Mouse (Mus musculus) forebrain, postnatal 0 days (tissue): ENCODE measurements around the gene Psma1. TPM values are rescaled to one million over a fixed set of nuclear protein-coding genes. Genes with fewer than 3 reads are reported as not detected.

Source experiments
- ATAC-seq: fragments of 200-750 bp; cut with Nextera tagmentation; 2 replicates; pipeline ENCODE4 v1.8.0; 2017; ENCODE audit warnings: mild to moderate bottlenecking, moderate library complexity
- DNase-seq: peaks from one replicate; pipeline ENCODE4 v3.0.0-alpha.2; 2015
- H3K27ac ChIP-seq: fragments of 300-500 bp; sonication (generic); 2 replicates; pipeline ENCODE4 v1.5.1; 2014; ENCODE audit warnings: low read depth, mild to moderate bottlenecking, antibody characterized with exemption, low read length, moderate library complexity, mixed read lengths
- H3K27me3 ChIP-seq: fragments of 300-500 bp; sonication (generic); 2 replicates; pipeline ENCODE4 v1.6.1; 2014; ENCODE audit warnings: mild to moderate bottlenecking, low read length, mixed read lengths; ENCODE audit not compliant: insufficient read depth
- H3K36me3 ChIP-seq: fragments of 300-500 bp; sonication (generic); 2 replicates; pipeline ENCODE4 v1.6.1; 2014; ENCODE audit warnings: mild to moderate bottlenecking, moderate library complexity; ENCODE audit not compliant: insufficient read depth
- H3K4me1 ChIP-seq: fragments of 300-500 bp; sonication (generic); 2 replicates; pipeline ENCODE4 v1.6.1; 2014; ENCODE audit warnings: antibody characterized with exemption; ENCODE audit not compliant: insufficient read depth
- H3K4me2 ChIP-seq: fragments of 300-500 bp; sonication (generic); 2 replicates; pipeline ENCODE4 v1.6.1; 2014; ENCODE audit warnings: low read depth, mild to moderate bottlenecking, moderate library complexity
- H3K4me3 ChIP-seq: fragments of 300-500 bp; sonication (generic); 2 replicates; pipeline ENCODE4 v1.5.1; 2014; ENCODE audit warnings: low read depth, low read length, mixed read lengths
- H3K9ac ChIP-seq: fragments of 300-500 bp; sonication (generic); 2 replicates; pipeline ENCODE4 v1.6.1; 2014; ENCODE audit warnings: mild to moderate bottlenecking
- H3K9me3 ChIP-seq: fragments of 300-500 bp; sonication (generic); 2 replicates; pipeline ENCODE4 v1.6.1; 2016; ENCODE audit warnings: low read length
- CTCF ChIP-seq: sonication (generic); IDR thresholded peaks from 2 replicates; pipeline ENCODE4 v1.5.1; 2016; ENCODE audit warnings: antibody characterized with exemption, control low read depth, low read depth
- WGBS: fragments of 180-500 bp; shearing (Covaris S2); extraction: QIAGEN DNeasy Blood & Tissue Kit; methylation state at CpG from one replicate; pipeline ENCODE4 v1.1.7; 2014; 5-methylcytosine and 5-hydroxymethylcytosine counted together
- polyA plus RNA-seq: library from polyadenylated mRNA; unstranded; fragments of >200 nt; fragmentation: Nextera tagmentation; extraction: Ambion mirVana; gene quantifications from 2 replicates; pipeline ENCODE4 v1.2.1, GENCODE M21; 2015
- total RNA-seq: library from RNA; depleted of rRNA; stranded (reverse); fragments of >200 nt; gene quantifications from 2 replicates; pipeline ENCODE4 v1.2.3, GENCODE M21; 2014

Psma1 gene
- total and polyA plus RNA-seq, 2 experiments from 2014 or later: 212 to 357 TPM

DNA sequence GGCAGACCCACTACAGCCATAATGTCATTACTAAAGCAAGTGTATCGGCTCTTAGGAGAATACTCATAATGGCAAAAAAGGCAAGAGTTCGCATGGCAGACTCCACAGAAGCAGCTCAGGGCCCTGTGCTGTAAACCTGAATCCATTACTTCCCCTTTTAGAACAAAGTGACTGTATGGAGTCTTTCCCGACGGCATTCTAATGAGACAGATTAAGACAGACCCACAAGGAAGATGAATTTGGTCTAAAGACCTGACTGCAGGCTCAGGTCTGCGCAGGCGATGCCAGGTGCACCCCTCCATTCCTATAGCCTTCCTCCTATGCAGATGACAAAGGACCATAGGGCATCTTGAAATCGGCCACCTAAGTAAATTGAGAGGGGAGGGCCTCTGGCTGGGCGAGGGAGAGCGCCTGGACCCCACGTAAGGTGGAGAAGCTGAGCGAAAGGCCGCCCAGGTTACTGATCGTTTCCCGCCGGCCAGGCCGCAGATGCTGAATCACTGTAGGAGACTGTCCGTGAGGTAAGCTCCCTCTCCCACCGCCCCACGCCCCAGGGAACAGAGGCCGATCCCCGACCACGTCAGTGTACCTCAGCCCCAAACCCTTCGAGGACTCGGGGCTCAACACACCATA lies 430 bp downstream of the Psma1 start:
- ATAC-seq: peak; percentile 75
- under 1% methylated on average over 24 of the region's 24 CpGs for WGBS
- no peak for TF ChIP-seq CTCF

DNA sequence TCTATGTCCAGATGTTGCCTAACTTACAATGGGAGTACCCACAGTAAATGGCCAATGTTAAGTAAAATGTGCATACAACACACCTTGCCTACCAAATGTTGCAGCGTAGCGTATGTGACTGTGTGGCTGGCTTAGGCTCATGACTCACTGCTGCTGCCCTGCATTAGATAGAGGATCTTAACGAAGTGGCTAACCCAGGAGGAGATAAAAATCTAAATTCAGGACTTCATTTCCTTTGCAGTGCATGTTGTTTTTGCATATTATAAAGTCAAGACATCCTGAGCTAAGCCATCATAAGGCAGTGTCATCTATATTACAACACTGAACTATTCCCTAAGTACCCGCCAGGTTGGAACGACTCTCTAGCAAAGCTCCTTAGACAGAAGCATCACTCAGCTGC lies 7.5 kb downstream of the Psma1 start:
- ATAC-seq (no peak), DNase-seq (no peak)
- H3K4me2 ChIP-seq: no peak overlapping the region
- no peak overlapping the region for H3K9ac ChIP-seq
- no peaks in the 10 kb centered on the region for H3K27me3 ChIP-seq
- no peaks in the 10 kb centered on the region for H3K9me3 ChIP-seq
- H3K36me3 ChIP-seq: peaks cover 62% of the 10 kb centered on the region
- no peak overlapping the region for H3K27ac ChIP-seq
- H3K4me3 ChIP-seq: no peak overlapping the region
- WGBS: 97% methylated on average over 5 of the region's 5 CpGs
- no peaks in the 10 kb centered on the region for H3K4me1 ChIP-seq
- no peak for TF ChIP-seq CTCF

More for the DNA sequence above, 430 bp downstream of the Psma1 start:
- no peak for DNase-seq
- H3K4me2 ChIP-seq: peak overlapping the region; percentile 68
- H3K9ac ChIP-seq: peak overlapping the region; percentile 61
- no peaks in the 10 kb centered on the region for H3K27me3 ChIP-seq
- no peaks in the 10 kb centered on the region for H3K9me3 ChIP-seq
- H3K4me3 ChIP-seq: peak overlapping the region; percentile 67
- H3K4me1 ChIP-seq: peaks cover 3% of the 10 kb centered on the region; the same call in 1 of the 2 replicates
- H3K27ac ChIP-seq: peak overlapping the region; percentile 71
- H3K36me3 ChIP-seq: peaks cover 23% of the 10 kb centered on the region; the same call in 1 of the 2 replicates

DNA sequence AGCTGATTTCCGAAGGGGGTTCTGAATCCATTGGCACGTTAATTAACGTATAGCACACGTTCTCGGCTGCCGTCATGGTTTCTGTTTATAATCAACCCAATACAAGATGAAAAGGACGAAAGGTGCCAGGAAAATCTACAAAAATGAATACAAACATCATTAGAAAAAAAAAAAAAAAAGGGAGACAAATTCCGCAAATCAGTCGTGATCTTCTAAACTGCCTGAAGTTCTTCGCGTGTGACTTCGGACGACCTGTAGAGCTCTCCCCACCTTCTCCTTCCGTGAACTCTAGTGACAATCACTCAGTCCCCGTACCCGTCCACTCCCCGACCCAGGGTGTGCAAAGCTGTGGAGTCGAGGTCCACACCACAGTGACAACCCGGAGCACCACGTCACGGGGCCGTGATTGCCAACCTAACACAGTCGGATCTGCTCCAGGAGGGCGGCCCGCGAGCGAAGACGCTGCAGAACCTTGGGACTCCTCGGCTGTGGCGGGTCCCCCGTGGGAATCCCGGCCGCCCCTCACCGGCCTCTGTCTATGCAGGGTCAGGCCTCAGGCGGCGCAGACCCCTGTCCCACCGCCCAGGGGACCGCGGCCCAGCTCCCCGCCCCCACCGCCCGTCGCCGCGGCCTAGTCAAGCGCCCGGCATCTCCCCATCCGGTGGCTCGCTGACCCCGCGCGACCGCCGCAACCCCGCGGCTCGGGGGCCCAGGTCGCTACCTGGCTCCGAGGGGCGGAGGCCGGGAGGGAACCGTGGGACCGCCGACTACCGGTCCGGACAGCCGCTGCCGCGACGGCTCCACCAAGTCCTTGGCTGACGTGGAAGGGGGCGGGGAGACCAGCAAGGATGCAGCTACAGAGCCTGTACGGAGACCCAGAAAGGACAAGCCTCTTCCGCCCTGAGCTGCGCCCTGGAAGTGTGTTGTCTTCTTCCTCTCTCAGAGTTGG lies 21.8 kb downstream of the Psma1 start, which contains the start of gene Copb1:
TSS of gene Copb1 (minus strand) at position 827 of the 949 bp plus-strand sequence.
- Histone ChIP-seq H3K27ac (peak within 1 kb of the TSS; percentile 74), H3K36me3 (peaks cover 16% of the 10 kb centered on the region), H3K4me3 (peak within 1 kb of the TSS; percentile 97), H3K4me2 (peak within 1 kb of the TSS; percentile 57), H3K9ac (peak within 1 kb of the TSS; percentile 92), H3K27me3 (no peaks in the 10 kb centered on the region), H3K9me3 (no peaks in the 10 kb centered on the region), H3K4me1 (no peaks in the 10 kb centered on the region)
- DNase-seq: peak; percentile 88
- TF ChIP-seq CTCF: no peak
- peak; percentile 100 for ATAC-seq
- WGBS: 4% methylated on average over 69 of the region's 75 CpGs

DNA sequence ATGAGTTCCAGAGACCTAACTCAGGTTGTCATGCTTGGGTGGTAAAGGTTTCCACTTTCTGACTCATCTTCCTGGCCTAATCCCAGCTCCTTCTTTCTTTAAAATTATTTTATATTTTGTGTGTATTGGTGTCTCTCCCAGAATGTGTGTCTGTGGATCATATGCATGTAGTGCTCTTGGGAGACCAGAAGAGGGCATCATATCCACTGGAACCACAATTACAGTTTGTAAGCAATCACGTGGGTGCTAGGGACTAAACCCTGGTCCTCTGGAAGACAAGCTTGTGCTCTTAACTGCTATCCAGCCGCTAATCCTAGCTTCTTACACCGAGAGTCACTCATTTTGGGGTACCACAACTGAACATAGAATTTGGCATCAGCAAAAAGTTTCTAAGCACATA lies 24.2 kb downstream of the Psma1 start:
- WGBS: 93% methylated on average over 3 of the region's 3 CpGs
- H3K9me3 ChIP-seq: no peaks in the 10 kb centered on the region
- no peak overlapping the region for H3K9ac ChIP-seq
- H3K4me2 ChIP-seq: no peak overlapping the region
- no peak overlapping the region for H3K27ac ChIP-seq
- ATAC-seq: no peak
- no peaks in the 10 kb centered on the region for H3K4me1 ChIP-seq
- H3K4me3 ChIP-seq: no peak overlapping the region
- no peaks in the 10 kb centered on the region for H3K27me3 ChIP-seq
- no peak for DNase-seq
- H3K36me3 ChIP-seq: peaks cover 33% of the 10 kb centered on the region
- TF ChIP-seq CTCF: peak; percentile 38

DNA sequence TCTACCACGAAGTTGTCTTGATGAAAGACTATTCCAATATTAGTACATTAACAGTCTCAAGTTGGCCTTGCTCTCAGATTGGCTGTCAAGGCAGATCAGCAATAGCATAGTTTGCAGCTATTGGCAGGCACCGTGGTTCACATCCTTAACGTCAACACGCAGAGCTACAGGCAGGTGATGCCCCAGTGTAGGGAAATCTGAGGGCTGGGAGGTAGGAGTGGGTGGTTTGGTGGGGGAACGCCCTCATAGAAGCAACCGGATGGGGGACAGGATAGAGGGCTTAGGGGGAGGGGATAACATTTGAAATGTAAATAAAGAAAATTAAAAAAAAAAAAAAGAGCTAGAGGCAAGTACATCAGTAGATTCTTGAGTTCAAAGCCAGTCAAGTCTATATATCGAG lies 41.9 kb downstream of the Psma1 start:
- DNase-seq: no peak
- Histone ChIP-seq H3K27ac (no peak overlapping the region), H3K27me3 (no peaks in the 10 kb centered on the region), H3K9me3 (no peaks in the 10 kb centered on the region), H3K9ac (no peak overlapping the region), H3K4me2 (no peak overlapping the region), H3K4me3 (no peak overlapping the region), H3K36me3 (peaks cover 63% of the 10 kb centered on the region), H3K4me1 (no peaks in the 10 kb centered on the region)
- TF ChIP-seq CTCF: no peak
- 75% methylated on average over 7 of the region's 7 CpGs for WGBS
- no peak for ATAC-seq

DNA sequence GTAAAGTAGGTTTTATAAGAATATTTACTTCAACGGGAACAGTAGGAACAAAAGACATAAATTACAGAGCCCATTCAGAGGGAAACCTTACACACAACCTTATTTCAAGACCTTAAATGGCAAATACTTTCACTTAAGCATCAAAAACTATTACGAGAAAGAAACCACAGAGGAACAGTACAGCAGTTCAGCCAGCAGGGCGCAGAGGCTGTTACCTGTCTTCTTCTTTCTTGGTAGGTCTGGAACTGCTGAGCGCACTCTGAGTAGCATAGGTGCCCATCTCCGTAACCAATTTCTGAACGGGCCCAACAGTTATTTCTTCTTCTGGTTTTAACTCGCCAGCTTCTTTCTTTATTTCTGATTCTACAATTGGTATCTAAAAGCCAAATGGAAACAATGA lies 42.9 kb downstream of the Psma1 start:
- H3K27me3 ChIP-seq: no peaks in the 10 kb centered on the region
- no peaks in the 10 kb centered on the region for H3K9me3 ChIP-seq
- H3K27ac ChIP-seq: no peak overlapping the region
- no peak for ATAC-seq
- no peak overlapping the region for H3K9ac ChIP-seq
- H3K4me1 ChIP-seq: no peaks in the 10 kb centered on the region
- H3K4me3 ChIP-seq: no peak overlapping the region
- TF ChIP-seq CTCF: no peak
- H3K4me2 ChIP-seq: no peak overlapping the region
- DNase-seq: no peak
- WGBS: 94% methylated on average over 7 of the region's 7 CpGs
- H3K36me3 ChIP-seq: peaks cover 64% of the 10 kb centered on the region

DNA sequence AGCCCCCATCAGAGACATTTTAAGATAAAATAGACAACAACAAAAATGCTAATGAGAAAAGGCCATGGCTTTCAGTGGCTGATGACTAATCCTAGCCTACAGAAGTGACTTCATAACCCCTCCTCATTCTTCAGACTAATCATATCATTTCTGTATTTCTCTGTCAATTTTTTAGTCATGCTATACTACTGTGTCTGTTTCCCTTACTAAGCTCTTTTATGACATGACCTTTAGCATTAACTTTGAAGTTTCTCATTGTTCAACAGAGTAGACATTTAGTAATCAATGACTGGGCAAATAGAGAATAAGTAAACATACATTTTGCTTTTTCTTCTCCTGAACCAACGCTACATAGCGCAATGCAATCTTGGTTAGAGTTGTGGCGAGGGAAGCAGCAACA lies 44.1 kb downstream of the Psma1 start:
- peaks cover 63% of the 10 kb centered on the region for H3K36me3 ChIP-seq
- WGBS: 93% methylated on average over 3 of the region's 3 CpGs

More for the DNA sequence above, 44.1 kb downstream of the Psma1 start:
- Histone ChIP-seq H3K9me3 (no peaks in the 10 kb centered on the region), H3K27ac (no peak overlapping the region), H3K4me2 (no peak overlapping the region), H3K4me3 (no peak overlapping the region), H3K4me1 (no peaks in the 10 kb centered on the region), H3K27me3 (no peaks in the 10 kb centered on the region), H3K9ac (no peak overlapping the region)
- DNase-seq: no peak
- TF ChIP-seq CTCF: no peak
- no peak for ATAC-seq
